Mouse (Mus musculus): ENCODE data around the gene Cox16. TPM values are rescaled to one million over a fixed set of nuclear protein-coding genes. Genes with fewer than 3 reads are reported as not detected.
"Not testable (repeated sequence)": the region's sequence is repeated elsewhere in the genome, so short reads cannot be mapped to it uniquely, and the experiment has no call there.

Gene Cox16
- polyA plus RNA-seq, 1 experiment from 2014 or later, result 64.5 TPM

GRCm38 (mm10) chr12:81434778-81435177, 50.1 kb downstream of the Cox16 start:
- not testable (repeated sequence) for H3K9me3 ChIP-seq (replicated peaks); H3K4me2 ChIP-seq; H3K4me3 ChIP-seq (replicated peaks); H3K27me3 ChIP-seq; H3K9ac ChIP-seq; H3K36me3 ChIP-seq (replicated peaks); H3K27ac ChIP-seq (replicated peaks); H3K4me1 ChIP-seq (replicated peaks); ATAC-seq (ENCODE audit: insufficient read depth)
- WGBS (ENCODE audit: insufficient replicate concordance), result 73% methylated on average over 2 of the region's 2 CpGs

GRCm38 (mm10) chr12:81421846-81422245, 63.1 kb downstream of the Cox16 start, which contains the start of gene Adam4:
Gene Adam4 (minus strand): TSS chr12:81421946.
- 68% methylated on average over 1 of the region's 1 CpGs for WGBS (ENCODE audit: insufficient replicate concordance)
- H3K4me1 ChIP-seq (replicated peaks), result no peaks in the 10 kb centered on the region
- H3K4me3 ChIP-seq (replicated peaks), result no peak within 1 kb of the TSS
- H3K27ac ChIP-seq (replicated peaks), result no peak within 1 kb of the TSS
- no peak for ATAC-seq (ENCODE audit: insufficient read depth)
- H3K9me3 ChIP-seq (replicated peaks), result peaks cover 14% of the 10 kb centered on the region
- H3K4me2 ChIP-seq, result no peak within 1 kb of the TSS
- no peak within 1 kb of the TSS for H3K9ac ChIP-seq
- H3K36me3 ChIP-seq (replicated peaks), result peaks cover 16% of the 10 kb centered on the region
- no peaks in the 10 kb centered on the region for H3K27me3 ChIP-seq

- Histone ChIP-seq H3K4me1 (replicated peaks) (no peaks in the 10 kb centered on the region), H3K27ac (replicated peaks) (no peak overlapping the region), H3K9me3 (replicated peaks) (no peaks in the 10 kb centered on the region), H3K27me3 (no peaks in the 10 kb centered on the region), H3K4me2 (no peak overlapping the region), H3K36me3 (replicated peaks) (no peaks in the 10 kb centered on the region), H3K4me3 (replicated peaks) (no peak overlapping the region), H3K9ac (no peak overlapping the region)
- 52% methylated on average over 3 of the region's 3 CpGs for WGBS (ENCODE audit: insufficient replicate concordance)
- no peak for ATAC-seq (ENCODE audit: insufficient read depth)
These were observed 71.7 kb downstream of the Cox16 start for GRCm38 (mm10) chr12:81413211-81413610.

DNA sequence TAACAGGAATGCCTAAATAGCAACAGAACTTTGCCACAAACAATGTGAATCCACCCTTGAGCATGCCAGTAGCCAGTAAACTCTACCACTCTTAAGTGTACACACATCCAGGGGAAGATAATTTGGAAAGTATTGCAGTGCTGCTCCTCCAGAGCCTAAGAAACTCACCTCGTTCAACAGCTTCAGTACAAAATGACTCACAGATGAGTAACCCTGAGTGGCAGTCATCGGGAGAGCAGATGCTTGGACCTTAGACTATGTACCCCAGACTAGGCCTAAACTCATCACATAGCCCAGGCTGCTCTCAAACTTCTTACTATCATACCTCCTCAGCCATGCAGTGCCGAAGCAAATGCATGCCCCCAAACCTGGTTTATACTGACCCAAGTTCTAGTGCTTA, 76.0 kb downstream of the Cox16 start:
- Histone ChIP-seq H3K27ac (replicated peaks) (no peak overlapping the region), H3K4me3 (replicated peaks) (no peak overlapping the region), H3K4me1 (replicated peaks) (no peaks in the 10 kb centered on the region), H3K9me3 (replicated peaks) (no peaks in the 10 kb centered on the region), H3K9ac (no peak overlapping the region), H3K27me3 (no peaks in the 10 kb centered on the region), H3K4me2 (no peak overlapping the region), H3K36me3 (replicated peaks) (no peaks in the 10 kb centered on the region)
- no peak for ATAC-seq (ENCODE audit: insufficient read depth)
- WGBS (ENCODE audit: insufficient replicate concordance), result 74% methylated on average over 3 of the region's 3 CpGs

- WGBS (ENCODE audit: insufficient replicate concordance), result 20% methylated on average over 1 of the region's 1 CpGs
- H3K9ac ChIP-seq, result no peak overlapping the region
These were observed 82.7 kb downstream of the Cox16 start for GRCm38 (mm10) chr12:81402187-81402586.

GRCm38 (mm10) chr12:81379364-81379763, 105.6 kb downstream of the Cox16 start, which contains the start of gene Gm4787:
Gene Gm4787 (minus strand): TSS chr12:81379464.
- not testable (repeated sequence) for ATAC-seq (ENCODE audit: insufficient read depth); H3K4me1 ChIP-seq (replicated peaks)

More at GRCm38 (mm10) chr12:81402187-81402586, 82.7 kb downstream of the Cox16 start:
- Histone ChIP-seq H3K36me3 (replicated peaks) (no peaks in the 10 kb centered on the region), H3K9me3 (replicated peaks) (no peaks in the 10 kb centered on the region), H3K4me2 (no peak overlapping the region), H3K27ac (replicated peaks) (no peak overlapping the region), H3K4me3 (replicated peaks) (no peak overlapping the region), H3K27me3 (no peaks in the 10 kb centered on the region), H3K4me1 (replicated peaks) (no peaks in the 10 kb centered on the region)
- no peak for ATAC-seq (ENCODE audit: insufficient read depth)

GRCm38 (mm10) chr12:81333841-81334240, 151.1 kb downstream of the Cox16 start:
- Histone ChIP-seq H3K4me3 (replicated peaks) (no peak overlapping the region), H3K36me3 (replicated peaks) (no peaks in the 10 kb centered on the region), H3K27ac (replicated peaks) (no peak overlapping the region), H3K4me2 (no peak overlapping the region), H3K9me3 (replicated peaks) (no peaks in the 10 kb centered on the region), H3K9ac (no peak overlapping the region), H3K4me1 (replicated peaks) (no peaks in the 10 kb centered on the region), H3K27me3 (peaks cover 56% of the 10 kb centered on the region)
- WGBS (ENCODE audit: insufficient replicate concordance), result 59% methylated on average over 5 of the region's 5 CpGs
- ATAC-seq (ENCODE audit: insufficient read depth), result no peak

More at GRCm38 (mm10) chr12:81379364-81379763, 105.6 kb downstream of the Cox16 start, which contains the start of gene Gm4787:
- not testable (repeated sequence) for H3K9me3 ChIP-seq (replicated peaks); H3K27me3 ChIP-seq; H3K27ac ChIP-seq (replicated peaks); H3K9ac ChIP-seq; H3K4me3 ChIP-seq (replicated peaks); H3K36me3 ChIP-seq (replicated peaks); H3K4me2 ChIP-seq
- WGBS (ENCODE audit: insufficient replicate concordance), result 80% methylated on average over 1 of the region's 1 CpGs

DNA sequence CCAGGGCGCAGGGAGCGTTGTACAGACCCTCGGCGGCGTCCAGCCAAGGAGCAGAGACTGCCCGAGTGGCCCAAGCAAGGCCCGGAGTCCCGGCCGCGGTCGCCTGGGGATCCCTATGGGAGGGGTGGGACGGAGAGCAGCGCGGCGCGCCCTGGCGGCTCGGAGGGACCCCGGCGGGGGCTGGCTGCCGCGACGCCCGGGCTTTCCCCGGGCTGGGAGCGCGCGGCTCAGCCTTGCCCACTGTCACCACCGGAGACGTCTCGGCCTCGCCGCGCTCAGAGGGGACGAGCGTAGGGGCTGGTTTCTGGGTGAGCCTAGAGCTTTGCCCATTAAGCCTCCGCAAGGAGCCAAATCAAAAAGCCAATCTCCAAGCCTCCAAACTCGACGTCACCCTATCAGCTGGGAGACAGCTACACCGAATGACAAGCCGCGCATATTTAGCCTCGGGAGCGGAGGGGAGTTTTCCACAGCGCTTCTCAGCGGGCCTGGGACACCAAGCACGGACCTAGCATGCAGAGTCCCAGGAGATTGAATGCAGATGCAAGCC, 152.0 kb downstream of the Cox16 start, which contains the start of gene Slc8a3:
Gene Slc8a3, minus strand, starts transcription at position 306 of the 547 bp plus-strand sequence.
- no peak for ATAC-seq (ENCODE audit: insufficient read depth)

GRCm38 (mm10) chr12:81331937-81332874, 152.7 kb downstream of the Cox16 start:
- H3K9me3 ChIP-seq (replicated peaks), result no peaks in the 10 kb centered on the region
- no peak overlapping the region for H3K9ac ChIP-seq
- WGBS (ENCODE audit: insufficient replicate concordance), result 1% methylated on average over 54 of the region's 54 CpGs
- H3K36me3 ChIP-seq (replicated peaks), result no peaks in the 10 kb centered on the region
- no peaks in the 10 kb centered on the region for H3K4me1 ChIP-seq (replicated peaks)
- peak overlapping the region; percentile 39 for H3K4me3 ChIP-seq (replicated peaks)
- peak overlapping the region; percentile 64 for H3K4me2 ChIP-seq
- peaks cover 56% of the 10 kb centered on the region for H3K27me3 ChIP-seq
- no peak overlapping the region for H3K27ac ChIP-seq (replicated peaks)
- no peak for ATAC-seq (ENCODE audit: insufficient read depth)

More for the DNA sequence above, 152.0 kb downstream of the Cox16 start, which contains the start of gene Slc8a3:
- WGBS (ENCODE audit: insufficient replicate concordance), result under 1% methylated on average over 47 of the region's 47 CpGs
- Histone ChIP-seq H3K4me2 (peak within 1 kb of the TSS; percentile 64), H3K4me1 (replicated peaks) (no peaks in the 10 kb centered on the region), H3K27ac (replicated peaks) (no peak within 1 kb of the TSS), H3K9me3 (replicated peaks) (no peaks in the 10 kb centered on the region), H3K9ac (no peak within 1 kb of the TSS), H3K36me3 (replicated peaks) (no peaks in the 10 kb centered on the region), H3K4me3 (replicated peaks) (peak within 1 kb of the TSS; percentile 39), H3K27me3 (peaks cover 56% of the 10 kb centered on the region)

- Histone ChIP-seq H3K27ac (replicated peaks) (no peak overlapping the region), H3K4me2 (no peak overlapping the region), H3K36me3 (replicated peaks) (no peaks in the 10 kb centered on the region), H3K9ac (no peak overlapping the region), H3K27me3 (peaks cover 56% of the 10 kb centered on the region), H3K4me3 (replicated peaks) (no peak overlapping the region), H3K9me3 (replicated peaks) (no peaks in the 10 kb centered on the region), H3K4me1 (replicated peaks) (no peaks in the 10 kb centered on the region)
- ATAC-seq (ENCODE audit: insufficient read depth), result no peak
- WGBS (ENCODE audit: insufficient replicate concordance), result 46% methylated on average over 5 of the region's 5 CpGs
These were observed 153.8 kb downstream of the Cox16 start for GRCm38 (mm10) chr12:81331046-81331638.

DNA sequence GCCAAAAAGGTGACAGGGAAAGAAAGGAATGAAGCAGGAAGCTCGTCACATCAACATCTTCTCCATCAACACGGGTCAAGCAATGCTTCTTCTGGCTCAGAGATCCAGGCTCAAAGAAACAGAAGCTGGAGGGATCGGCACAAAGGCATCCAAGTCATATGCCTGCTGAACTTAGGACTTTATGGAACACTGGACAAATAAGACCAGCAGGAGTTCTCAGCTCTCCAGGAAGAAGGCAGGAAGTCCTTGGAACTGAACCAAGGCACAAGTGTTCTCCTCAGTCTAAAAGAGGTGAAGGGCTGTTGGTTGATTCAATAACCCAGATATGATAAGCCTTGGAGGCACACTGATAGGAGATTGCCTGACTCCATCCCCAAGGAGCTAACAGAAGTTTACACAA, 159.9 kb downstream of the Cox16 start:
- Histone ChIP-seq H3K36me3 (replicated peaks) (no peaks in the 10 kb centered on the region), H3K4me1 (replicated peaks) (no peaks in the 10 kb centered on the region), H3K9ac (no peak overlapping the region), H3K9me3 (replicated peaks) (no peaks in the 10 kb centered on the region), H3K27ac (replicated peaks) (no peak overlapping the region), H3K4me2 (no peak overlapping the region), H3K4me3 (replicated peaks) (no peak overlapping the region), H3K27me3 (no peaks in the 10 kb centered on the region; the same call in 1 of the 2 replicates)
- ATAC-seq (ENCODE audit: insufficient read depth), result no peak
- WGBS (ENCODE audit: insufficient replicate concordance), result 62% methylated on average over 3 of the region's 3 CpGs

Measured in liver, embryonic 15.5 days (tissue).